Mouse (Mus musculus): Measurements from ENCODE around the gene Syngr4. TPM values are rescaled to one million over a fixed set of nuclear protein-coding genes. Genes with fewer than 3 reads are reported as not detected.

Syngr4 gene
- polyA plus RNA-seq, 1 experiment, result 0.23 TPM

GRCm38 (mm10) chr7:45914067-45914466, 17.6 kb upstream of the Syngr4 start:
- Histone ChIP-seq H3K36me3 (ENCODE audit: control insufficient read depth, insufficient read depth) (peaks cover 3% of the 10 kb centered on the region), H3ac (ENCODE audit: control insufficient read depth, insufficient read length) (no peak overlapping the region), H3K4me3 (no peak overlapping the region), H3K79me2 (ENCODE audit: control insufficient read depth, insufficient read depth) (peaks cover under 1% of the 10 kb centered on the region), H3K27me3 (ENCODE audit: control insufficient read depth, insufficient read depth, insufficient read length) (no peaks in the 10 kb centered on the region), H3K4me2 (ENCODE audit: low read depth) (no peak overlapping the region)
- no peak for TF ChIP-seq CEBPB (IDR thresholded peaks at IDR 0.05; ENCODE audit: insufficient read depth, poor library complexity, severe bottlenecking)
- TF ChIP-seq TCF3 (IDR thresholded peaks at IDR 0.05; ENCODE audit: insufficient read length, low read depth), result no peak
- no peak for TF ChIP-seq REST (IDR thresholded peaks at IDR 0.05; ENCODE audit: insufficient read depth, insufficient read length)

GRCm38 (mm10) chr7:45909145-45909544, 12.6 kb upstream of the Syngr4 start:
- H3K4me3 ChIP-seq, result no peak overlapping the region
- H3K4me2 ChIP-seq (ENCODE audit: low read depth), result no peak overlapping the region
- H3ac ChIP-seq (ENCODE audit: control insufficient read depth, insufficient read length), result no peak overlapping the region
- H3K79me2 ChIP-seq (ENCODE audit: control insufficient read depth, insufficient read depth), result no peaks in the 10 kb centered on the region
- H3K27me3 ChIP-seq (ENCODE audit: control insufficient read depth, insufficient read depth, insufficient read length), result no peaks in the 10 kb centered on the region
- peaks cover 3% of the 10 kb centered on the region for H3K36me3 ChIP-seq (ENCODE audit: control insufficient read depth, insufficient read depth)
- TF ChIP-seq MYOD1 (IDR thresholded peaks at IDR 0.05; ENCODE audit: control insufficient read depth in 1 of 3, insufficient read length in 2 of 3, low read depth in 2 of 3) (no peak), TCF12 (IDR thresholded peaks at IDR 0.05; ENCODE audit: insufficient read depth, poor library complexity, severe bottlenecking) (no peak), REST (IDR thresholded peaks at IDR 0.05; ENCODE audit: insufficient read depth, insufficient read length) (no peak), TCF3 (IDR thresholded peaks at IDR 0.05; ENCODE audit: insufficient read length, low read depth) (no peak), POLR2A (IDR thresholded peaks at IDR 0.05; ENCODE audit: insufficient read length, low read depth) (no peak), MYOG (IDR thresholded peaks at IDR 0.05; ENCODE audit: control insufficient read depth in 1 of 3, insufficient read depth in 1 of 3, insufficient read length in 2 of 3, low read depth in 2 of 3) (no peak), CEBPB (IDR thresholded peaks at IDR 0.05; ENCODE audit: insufficient read depth, poor library complexity, severe bottlenecking) (no peak), E2F4 (IDR thresholded peaks at IDR 0.05; ENCODE audit: insufficient read depth) (no peak), POLR2AphosphoS2 (IDR thresholded peaks at IDR 0.05; ENCODE audit: insufficient read length, low read depth) (no peak), MAX (IDR thresholded peaks at IDR 0.05; ENCODE audit: low read depth) (no peak), USF1 (IDR thresholded peaks at IDR 0.05; ENCODE audit: low read depth) (no peak), SRF (IDR thresholded peaks at IDR 0.05; ENCODE audit: control insufficient read depth, insufficient read length, low read depth) (no peak)

- Histone ChIP-seq H3K36me3 (ENCODE audit: control insufficient read depth, insufficient read depth) (peaks cover 3% of the 10 kb centered on the region), H3K79me2 (ENCODE audit: control insufficient read depth, insufficient read depth) (no peaks in the 10 kb centered on the region), H3ac (ENCODE audit: control insufficient read depth, insufficient read length) (no peak overlapping the region), H3K4me2 (ENCODE audit: low read depth) (no peak overlapping the region), H3K4me3 (no peak overlapping the region), H3K27me3 (ENCODE audit: control insufficient read depth, insufficient read depth, insufficient read length) (no peaks in the 10 kb centered on the region)
- TF ChIP-seq REST (IDR thresholded peaks at IDR 0.05; ENCODE audit: insufficient read depth, insufficient read length) (no peak), POLR2AphosphoS2 (IDR thresholded peaks at IDR 0.05; ENCODE audit: insufficient read length, low read depth) (no peak), TCF3 (IDR thresholded peaks at IDR 0.05; ENCODE audit: insufficient read length, low read depth) (no peak), SRF (IDR thresholded peaks at IDR 0.05; ENCODE audit: control insufficient read depth, insufficient read length, low read depth) (no peak), MYOG (IDR thresholded peaks at IDR 0.05; ENCODE audit: control insufficient read depth in 1 of 3, insufficient read depth in 1 of 3, insufficient read length in 2 of 3, low read depth in 2 of 3) (no peak), MAX (IDR thresholded peaks at IDR 0.05; ENCODE audit: low read depth) (no peak), E2F4 (IDR thresholded peaks at IDR 0.05; ENCODE audit: insufficient read depth) (no peak), MYOD1 (IDR thresholded peaks at IDR 0.05; ENCODE audit: control insufficient read depth in 1 of 3, insufficient read length in 2 of 3, low read depth in 2 of 3) (no peak), USF1 (IDR thresholded peaks at IDR 0.05; ENCODE audit: low read depth) (no peak), CEBPB (IDR thresholded peaks at IDR 0.05; ENCODE audit: insufficient read depth, poor library complexity, severe bottlenecking) (no peak), POLR2A (IDR thresholded peaks at IDR 0.05; ENCODE audit: insufficient read length, low read depth) (no peak), TCF12 (IDR thresholded peaks at IDR 0.05; ENCODE audit: insufficient read depth, poor library complexity, severe bottlenecking) (no peak)
These were observed 11.9 kb upstream of the Syngr4 start for GRCm38 (mm10) chr7:45908384-45908783.

DNA sequence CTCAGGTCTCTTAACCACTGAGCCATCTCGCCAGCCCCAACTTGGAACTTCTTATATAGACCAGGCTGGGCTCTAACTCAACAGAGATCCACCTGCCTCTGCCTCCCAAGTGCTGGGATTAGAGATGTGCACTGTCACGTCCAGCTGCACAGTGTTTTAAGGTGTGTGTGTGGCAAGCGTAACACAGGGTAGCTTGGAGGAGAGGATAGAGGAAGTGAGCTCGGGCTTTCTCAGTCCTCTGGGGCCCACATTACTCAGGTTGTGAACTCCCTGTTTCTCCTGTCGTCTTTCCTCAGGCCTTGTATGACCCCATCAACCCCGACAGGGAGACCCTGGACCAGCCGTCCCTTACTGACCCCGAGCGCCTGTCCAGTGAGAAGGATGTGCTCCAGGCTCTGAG, 10.1 kb upstream of the Syngr4 start:
- no peak for TF ChIP-seq MYOD1 (IDR thresholded peaks at IDR 0.05; ENCODE audit: control insufficient read depth in 1 of 3, insufficient read length in 2 of 3, low read depth in 2 of 3)
- TF ChIP-seq TCF3 (IDR thresholded peaks at IDR 0.05; ENCODE audit: insufficient read length, low read depth), result no peak
- no peak for TF ChIP-seq E2F4 (IDR thresholded peaks at IDR 0.05; ENCODE audit: insufficient read depth)
- TF ChIP-seq SRF (IDR thresholded peaks at IDR 0.05; ENCODE audit: control insufficient read depth, insufficient read length, low read depth), result no peak
- no peak for TF ChIP-seq MAX (IDR thresholded peaks at IDR 0.05; ENCODE audit: low read depth)
- no peak for TF ChIP-seq MYOG (IDR thresholded peaks at IDR 0.05; ENCODE audit: control insufficient read depth in 1 of 3, insufficient read depth in 1 of 3, insufficient read length in 2 of 3, low read depth in 2 of 3)
- no peak for TF ChIP-seq REST (IDR thresholded peaks at IDR 0.05; ENCODE audit: insufficient read depth, insufficient read length)
- TF ChIP-seq TCF12 (IDR thresholded peaks at IDR 0.05; ENCODE audit: insufficient read depth, poor library complexity, severe bottlenecking), result no peak
- no peak for TF ChIP-seq POLR2AphosphoS2 (IDR thresholded peaks at IDR 0.05; ENCODE audit: insufficient read length, low read depth)
- no peak for TF ChIP-seq USF1 (IDR thresholded peaks at IDR 0.05; ENCODE audit: low read depth)
- TF ChIP-seq CEBPB (IDR thresholded peaks at IDR 0.05; ENCODE audit: insufficient read depth, poor library complexity, severe bottlenecking), result no peak
- TF ChIP-seq POLR2A (IDR thresholded peaks at IDR 0.05; ENCODE audit: insufficient read length, low read depth), result no peak
- Histone ChIP-seq H3K4me3 (no peak overlapping the region), H3K79me2 (ENCODE audit: control insufficient read depth, insufficient read depth) (no peaks in the 10 kb centered on the region), H3ac (ENCODE audit: control insufficient read depth, insufficient read length) (no peak overlapping the region), H3K36me3 (ENCODE audit: control insufficient read depth, insufficient read depth) (peaks cover 3% of the 10 kb centered on the region), H3K4me2 (ENCODE audit: low read depth) (no peak overlapping the region), H3K27me3 (ENCODE audit: control insufficient read depth, insufficient read depth, insufficient read length) (no peaks in the 10 kb centered on the region)

GRCm38 (mm10) chr7:45902481-45903002, 6.0 kb upstream of the Syngr4 start:
- no peaks in the 10 kb centered on the region for H3K27me3 ChIP-seq (ENCODE audit: control insufficient read depth, insufficient read depth, insufficient read length)
- no peak for TF ChIP-seq USF1 (IDR thresholded peaks at IDR 0.05; ENCODE audit: low read depth)
- no peaks in the 10 kb centered on the region for H3K36me3 ChIP-seq (ENCODE audit: control insufficient read depth, insufficient read depth)
- no peaks in the 10 kb centered on the region for H3K79me2 ChIP-seq (ENCODE audit: control insufficient read depth, insufficient read depth)
- no peak overlapping the region for H3K4me2 ChIP-seq (ENCODE audit: low read depth)
- no peak overlapping the region for H3ac ChIP-seq (ENCODE audit: control insufficient read depth, insufficient read length)
- no peak overlapping the region for H3K4me3 ChIP-seq
